Mouse (Mus musculus): ENCODE results near the gene Hibch.

DNA sequence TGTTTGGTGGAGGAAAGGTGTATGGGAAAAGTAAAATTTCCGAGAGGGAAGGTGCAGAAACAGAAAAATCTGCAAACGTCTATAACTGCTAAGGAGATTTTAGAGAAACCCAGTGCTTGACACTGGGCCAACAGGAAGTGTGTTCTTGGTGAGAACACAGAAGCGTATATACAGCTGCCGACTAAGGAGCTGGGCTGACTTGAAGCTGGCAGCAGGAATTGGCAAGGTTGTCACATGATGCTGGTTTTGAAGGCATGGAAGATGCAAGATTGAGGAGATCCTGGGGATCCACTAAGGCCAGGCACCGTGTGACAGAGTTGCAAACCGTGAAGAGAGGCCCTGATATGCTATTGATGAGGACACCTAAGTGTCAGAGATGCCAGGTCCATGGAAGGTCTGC is 115.5 kb downstream of the Hibch start:
- TF ChIP-seq CTCF (IDR thresholded peaks at IDR 0.05; ENCODE audit: extremely low read depth, insufficient read length, insufficient replicate concordance, low read depth, low read length), result no peak
- no peak for TF ChIP-seq POLR2A (IDR thresholded peaks at IDR 0.05; ENCODE audit: low read depth, low read length)

Measured in small intestine, adult 2 months (tissue).